Mouse (Mus musculus) C2C12 (cell line): ENCODE results near the gene Gm29776. TPM values are rescaled to one million over a fixed set of nuclear protein-coding genes. Genes with fewer than 3 reads are reported as not detected.

Experiments
- H3K27me3 ChIP-seq: one replicate; pipeline ENCODE4 v1.6.1; 2011; ENCODE audit not compliant: control insufficient read depth, insufficient read depth, insufficient read length
- H3K36me3 ChIP-seq: one replicate; pipeline ENCODE4 v1.6.1; 2011; ENCODE audit not compliant: control insufficient read depth, insufficient read depth
- H3K4me3 ChIP-seq: one replicate; pipeline ENCODE4 v1.5.1; 2011; ENCODE audit warnings: mild to moderate bottlenecking, control low read depth; ENCODE audit not compliant: poor library complexity, insufficient read depth, severe bottlenecking
- H3K79me2 ChIP-seq: one replicate; pipeline ENCODE4 v1.6.1; 2011; ENCODE audit not compliant: control insufficient read depth, insufficient read depth
- H3K79me3 ChIP-seq: one replicate; pipeline ENCODE4 v1.6.1; 2011; ENCODE audit warnings: low read depth, control low read depth
- H3ac ChIP-seq: one replicate; pipeline ENCODE3; 2011; ENCODE audit warnings: low read depth; ENCODE audit not compliant: control insufficient read depth, insufficient read length
- CEBPB ChIP-seq: IDR thresholded peaks from one replicate; pipeline ENCODE4 v1.6.1; 2011; ENCODE audit warnings: low read depth, mild to moderate bottlenecking, control low read depth, moderate library complexity
- CTCF ChIP-seq: IDR thresholded peaks from one replicate; pipeline ENCODE4 v1.5.1; 2011; ENCODE audit not compliant: control insufficient read depth, insufficient read depth, insufficient read length
- FOSL1 ChIP-seq: IDR thresholded peaks from one replicate; pipeline ENCODE4 v1.8.0; 2011; ENCODE audit warnings: mild to moderate bottlenecking, low read length; ENCODE audit not compliant: poor library complexity, insufficient read depth, severe bottlenecking
- MAX ChIP-seq: IDR thresholded peaks from one replicate; pipeline ENCODE4 v1.6.1; 2011; ENCODE audit warnings: mild to moderate bottlenecking, control low read depth
- MYOD1 ChIP-seq: IDR thresholded peaks from one replicate; pipeline ENCODE4 v1.6.1; 2011; ENCODE audit warnings: low read depth; ENCODE audit not compliant: control insufficient read depth, insufficient read length
- MYOG ChIP-seq: IDR thresholded peaks from one replicate; pipeline ENCODE4 v1.6.1; 2011; ENCODE audit not compliant: control insufficient read depth, insufficient read length; ENCODE audit errors: extremely low read depth
- USF1 ChIP-seq: IDR thresholded peaks from one replicate; pipeline ENCODE4 v1.6.1; 2011; ENCODE audit warnings: low read depth, mild to moderate bottlenecking, control low read depth, moderate library complexity
- polyA plus RNA-seq: library from polyadenylated mRNA; unstranded; fragments of >200 nt; fragmentation: generic; extraction: Trizol; gene quantifications from one replicate; pipeline ENCODE4 v1.2.1, GENCODE M21; 2012; ENCODE audit warnings: missing spikeins

The Gm29776 gene
- polyA plus RNA-seq, 1 experiment: not detected

- Histone ChIP-seq H3K79me2 (peaks cover 38% of the 10 kb centered on the region), H3K36me3 (peaks cover 67% of the 10 kb centered on the region), H3K27me3 (no peaks in the 10 kb centered on the region), H3K4me3 (no peak overlapping the region), H3K79me3 (peaks cover 29% of the 10 kb centered on the region), H3ac (no peak overlapping the region)
- TF ChIP-seq FOSL1 (no peak), CEBPB (no peak), MYOD1 (no peak), USF1 (no peak)
Observed at GRCm38 (mm10) chr14:54678657-54679304, 19.9 kb downstream of the Gm29776 start.

GRCm38 (mm10) chr14:54676290-54676689 lies 22.3 kb downstream of the Gm29776 start:
- no peak overlapping the region for H3K4me3 ChIP-seq
- H3ac ChIP-seq: no peak overlapping the region
- H3K27me3 ChIP-seq: no peaks in the 10 kb centered on the region
- peaks cover 59% of the 10 kb centered on the region for H3K36me3 ChIP-seq
- H3K79me2 ChIP-seq: peaks cover 13% of the 10 kb centered on the region
- peaks cover 11% of the 10 kb centered on the region for H3K79me3 ChIP-seq
- no peak for TF ChIP-seq USF1
- TF ChIP-seq MAX: no peak
- TF ChIP-seq FOSL1: no peak
- no peak for TF ChIP-seq CTCF

GRCm38 (mm10) chr14:54674317-54674716 lies 24.3 kb downstream of the Gm29776 start:
- H3K4me3 ChIP-seq: no peak overlapping the region
- H3K79me2 ChIP-seq: no peaks in the 10 kb centered on the region
- H3K27me3 ChIP-seq: no peaks in the 10 kb centered on the region
- H3K36me3 ChIP-seq: peaks cover 63% of the 10 kb centered on the region
- H3ac ChIP-seq: no peak overlapping the region
- H3K79me3 ChIP-seq: peaks cover 6% of the 10 kb centered on the region
- TF ChIP-seq USF1: no peak

- H3K79me2 ChIP-seq: no peaks in the 10 kb centered on the region
- H3K36me3 ChIP-seq: peaks cover 53% of the 10 kb centered on the region
- no peak for TF ChIP-seq MAX
- TF ChIP-seq MYOG: no peak
- TF ChIP-seq FOSL1: no peak
- no peak for TF ChIP-seq CEBPB
- no peak for TF ChIP-seq CTCF
- no peak for TF ChIP-seq USF1
- no peak overlapping the region for H3K4me3 ChIP-seq
- no peak overlapping the region for H3ac ChIP-seq
- no peaks in the 10 kb centered on the region for H3K27me3 ChIP-seq
- H3K79me3 ChIP-seq: peaks cover 3% of the 10 kb centered on the region
Observed at GRCm38 (mm10) chr14:54669381-54669780, 29.3 kb downstream of the Gm29776 start.

- TF ChIP-seq CTCF (no peak), CEBPB (no peak), MYOD1 (no peak), USF1 (no peak), FOSL1 (no peak), MYOG (no peak), MAX (no peak)
- H3K79me3 ChIP-seq: no peaks in the 10 kb centered on the region
- no peak overlapping the region for H3ac ChIP-seq
- no peaks in the 10 kb centered on the region for H3K27me3 ChIP-seq
- no peak overlapping the region for H3K4me3 ChIP-seq
- H3K79me2 ChIP-seq: no peaks in the 10 kb centered on the region
- peaks cover 77% of the 10 kb centered on the region for H3K36me3 ChIP-seq
Observed at GRCm38 (mm10) chr14:54664477-54665222, 34.0 kb downstream of the Gm29776 start.

- Histone ChIP-seq H3K79me2 (no peaks in the 10 kb centered on the region), H3K4me3 (no peak overlapping the region), H3K79me3 (no peaks in the 10 kb centered on the region), H3K36me3 (peaks cover 80% of the 10 kb centered on the region), H3K27me3 (no peaks in the 10 kb centered on the region), H3ac (no peak overlapping the region)
- TF ChIP-seq MAX (no peak), CEBPB (no peak), MYOD1 (no peak), CTCF (no peak), MYOG (no peak), FOSL1 (no peak), USF1 (no peak)
Observed at GRCm38 (mm10) chr14:54660009-54660408, 38.6 kb downstream of the Gm29776 start.
